Mouse (Mus musculus) hindbrain, embryonic 16.5 days (tissue): Measurements from ENCODE around the gene Hspb3. TPM values are rescaled to one million over a fixed set of nuclear protein-coding genes. Genes with fewer than 3 reads are reported as not detected.
A peak's percentile ranks its signal among the peaks of the same experiment; 100 is the strongest.

ENCODE experiments used
- ATAC-seq: fragments of 200-750 bp; cut with Nextera tagmentation; 2 replicates; pipeline ENCODE4 v1.8.0; 2017; ENCODE audit warnings: moderate TSS enrichment, moderate library complexity
- H3K27ac ChIP-seq: fragments of 300-500 bp; sonication (generic); 2 replicates; pipeline ENCODE4 v1.5.1; 2014; ENCODE audit warnings: low read depth, mild to moderate bottlenecking, control low read depth, low read length, moderate library complexity
- H3K27me3 ChIP-seq: fragments of 300-500 bp; sonication (generic); replicated peaks from 2 replicates; pipeline ENCODE4 v1.6.1; 2014; ENCODE audit warnings: low read length; ENCODE audit not compliant: control insufficient read depth, insufficient read depth
- H3K36me3 ChIP-seq: fragments of 300-500 bp; sonication (generic); 2 replicates; pipeline ENCODE4 v1.6.1; 2014; ENCODE audit warnings: mild to moderate bottlenecking, low read length, moderate library complexity, mixed read lengths; ENCODE audit not compliant: control insufficient read depth, insufficient read depth
- H3K4me1 ChIP-seq: fragments of 300-500 bp; sonication (generic); 2 replicates; pipeline ENCODE4 v1.6.1; 2014; ENCODE audit warnings: low read depth, low read length; ENCODE audit not compliant: control insufficient read depth, insufficient read depth
- H3K4me2 ChIP-seq: fragments of 300-500 bp; sonication (generic); 2 replicates; pipeline ENCODE4 v1.6.1; 2014; ENCODE audit warnings: mild to moderate bottlenecking, low read length, control low read depth, moderate library complexity
- H3K4me3 ChIP-seq: fragments of 300-500 bp; sonication (generic); 2 replicates; pipeline ENCODE4 v1.5.1; 2014; ENCODE audit warnings: mild to moderate bottlenecking, low read length, control low read depth, moderate library complexity
- H3K9ac ChIP-seq: fragments of 300-500 bp; sonication (generic); 2 replicates; pipeline ENCODE4 v1.6.1; 2014; ENCODE audit warnings: low read depth, mild to moderate bottlenecking, control low read depth, low read length, moderate library complexity
- H3K9me3 ChIP-seq: fragments of 300-500 bp; sonication (generic); 2 replicates; pipeline ENCODE4 v1.6.1; 2014; ENCODE audit warnings: mild to moderate bottlenecking, low read length, moderate library complexity; ENCODE audit not compliant: control insufficient read depth
- WGBS: fragments of 180-500 bp; shearing (Covaris S2); extraction: QIAGEN DNeasy Blood & Tissue Kit; methylation state at CpG from one replicate; pipeline ENCODE4 v1.1.7; 2014; 5-methylcytosine and 5-hydroxymethylcytosine counted together
- polyA plus RNA-seq: library from polyadenylated mRNA; unstranded; fragments of >200 nt; fragmentation: Nextera tagmentation; extraction: Ambion mirVana; gene quantifications from 2 replicates; pipeline ENCODE4 v1.2.1, GENCODE M21; 2015

Hspb3 gene
- polyA plus RNA-seq, 1 experiment from 2014 or later, result 0.41 TPM

- Histone ChIP-seq H3K9me3 (no peaks in the 10 kb centered on the region), H3K27ac (no peak overlapping the region), H3K27me3 (no peaks in the 10 kb centered on the region), H3K4me3 (no peak overlapping the region), H3K4me1 (no peaks in the 10 kb centered on the region), H3K4me2 (no peak overlapping the region), H3K9ac (no peak overlapping the region), H3K36me3 (no peaks in the 10 kb centered on the region)
- ATAC-seq, result no peak
- WGBS, result 85% methylated on average over 7 of the region's 7 CpGs
Measured at GRCm38 (mm10) chr13:113689883-113690282, 26.4 kb upstream of the Hspb3 start.

DNA sequence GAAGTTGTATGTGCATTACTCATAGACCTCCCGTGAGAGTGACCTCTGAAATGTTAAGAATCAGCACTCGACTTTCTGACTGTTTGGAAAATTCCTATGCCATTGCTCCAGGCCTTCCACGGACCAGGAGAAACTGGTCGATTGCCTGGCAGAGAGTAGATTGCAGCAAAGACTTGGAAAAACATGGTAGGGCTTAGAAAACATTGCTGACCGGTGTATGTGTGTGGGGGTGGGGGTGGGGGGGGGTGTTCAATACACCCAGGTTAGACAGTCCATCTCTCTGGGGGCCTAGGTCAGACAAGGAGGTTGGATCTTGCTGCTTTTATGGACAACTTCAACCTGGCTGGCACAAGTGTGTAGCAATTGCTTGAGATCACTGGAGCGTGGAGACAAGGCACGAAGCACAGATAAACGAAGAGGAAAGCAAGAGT is 23.2 kb upstream of the Hspb3 start:
- Histone ChIP-seq H3K27ac (no peak overlapping the region), H3K4me3 (no peak overlapping the region), H3K9me3 (no peaks in the 10 kb centered on the region), H3K9ac (no peak overlapping the region), H3K4me2 (no peak overlapping the region), H3K36me3 (no peaks in the 10 kb centered on the region), H3K27me3 (no peaks in the 10 kb centered on the region), H3K4me1 (no peaks in the 10 kb centered on the region)
- no peak for ATAC-seq
- WGBS, result 75% methylated on average over 8 of the region's 8 CpGs

DNA sequence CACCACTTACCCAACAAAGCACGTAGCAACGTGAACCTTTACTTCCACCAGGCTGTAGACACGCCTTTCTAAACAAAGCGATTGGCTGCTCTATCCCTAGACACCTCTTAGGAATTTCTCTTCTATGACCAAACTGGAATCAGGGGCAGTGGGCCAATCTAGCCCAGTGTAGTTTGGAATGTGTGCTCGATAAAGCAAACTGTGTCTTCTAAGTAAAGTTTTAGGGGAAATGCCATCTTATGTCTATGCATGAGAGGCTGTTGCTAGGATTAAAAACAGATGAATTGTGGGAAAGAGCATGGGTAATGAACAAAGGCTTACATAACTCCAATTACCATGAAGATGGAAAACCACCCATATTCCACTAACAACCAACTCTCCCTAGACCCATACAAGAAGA is 19.3 kb upstream of the Hspb3 start:
- Histone ChIP-seq H3K9me3 (no peaks in the 10 kb centered on the region), H3K36me3 (no peaks in the 10 kb centered on the region), H3K4me1 (no peaks in the 10 kb centered on the region), H3K27ac (no peak overlapping the region), H3K27me3 (no peaks in the 10 kb centered on the region), H3K4me3 (no peak overlapping the region), H3K9ac (no peak overlapping the region), H3K4me2 (no peak overlapping the region)
- ATAC-seq, result no peak
- WGBS, result 83% methylated on average over 5 of the region's 5 CpGs

DNA sequence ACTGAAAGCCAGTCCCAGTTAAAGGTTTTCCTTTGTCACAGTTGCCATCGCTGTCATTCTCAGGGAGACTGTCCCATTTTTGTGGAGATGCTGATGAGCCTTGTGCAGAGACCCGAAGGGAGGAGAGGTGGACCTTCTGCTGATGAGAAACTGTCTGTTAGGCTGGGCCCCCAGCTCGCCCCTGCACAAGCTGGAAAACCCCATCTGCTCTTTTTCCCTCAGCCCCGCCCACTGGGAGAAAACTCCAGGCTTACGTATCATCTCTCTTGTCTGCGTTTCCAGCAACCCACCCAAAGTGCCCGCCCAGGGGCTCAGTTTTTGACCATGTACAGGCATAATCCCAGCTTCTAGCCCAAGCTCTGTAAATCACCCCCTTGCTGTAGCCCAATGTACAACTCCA is 17.2 kb upstream of the Hspb3 start:
- H3K4me2 ChIP-seq, result no peak overlapping the region
- H3K4me1 ChIP-seq, result no peaks in the 10 kb centered on the region
- H3K36me3 ChIP-seq, result no peaks in the 10 kb centered on the region
- no peak overlapping the region for H3K4me3 ChIP-seq
- ATAC-seq, result no peak
- WGBS, result 94% methylated on average over 7 of the region's 7 CpGs
- H3K9ac ChIP-seq, result no peak overlapping the region
- H3K27me3 ChIP-seq, result no peaks in the 10 kb centered on the region
- H3K27ac ChIP-seq, result no peak overlapping the region
- H3K9me3 ChIP-seq, result no peaks in the 10 kb centered on the region

GRCm38 (mm10) chr13:113669459-113670077 is 6.1 kb upstream of the Hspb3 start:
- ATAC-seq, result peak; percentile 48; the same call in 1 of the 2 replicates
- no peak overlapping the region for H3K4me3 ChIP-seq
- 36% methylated on average over 10 of the region's 10 CpGs for WGBS
- no peaks in the 10 kb centered on the region for H3K9me3 ChIP-seq
- H3K4me2 ChIP-seq, result no peak overlapping the region
- no peaks in the 10 kb centered on the region for H3K4me1 ChIP-seq
- H3K9ac ChIP-seq, result no peak overlapping the region
- H3K27me3 ChIP-seq, result peaks cover 2% of the 10 kb centered on the region; the same call in 1 of the 2 replicates
- no peak overlapping the region for H3K27ac ChIP-seq
- no peaks in the 10 kb centered on the region for H3K36me3 ChIP-seq

GRCm38 (mm10) chr13:113663883-113664282 is 407 bp upstream of the Hspb3 start:
- peaks cover 2% of the 10 kb centered on the region; the same call in 1 of the 2 replicates for H3K27me3 ChIP-seq
- no peak overlapping the region for H3K4me3 ChIP-seq
- 75% methylated on average over 7 of the region's 7 CpGs for WGBS
- no peaks in the 10 kb centered on the region for H3K9me3 ChIP-seq
- no peak overlapping the region for H3K27ac ChIP-seq
- H3K4me2 ChIP-seq, result peak overlapping the region; percentile 43; the same call in 1 of the 2 replicates
- peaks cover 6% of the 10 kb centered on the region for H3K4me1 ChIP-seq
- H3K9ac ChIP-seq, result no peak overlapping the region
- ATAC-seq, result no peak
- no peaks in the 10 kb centered on the region for H3K36me3 ChIP-seq

DNA sequence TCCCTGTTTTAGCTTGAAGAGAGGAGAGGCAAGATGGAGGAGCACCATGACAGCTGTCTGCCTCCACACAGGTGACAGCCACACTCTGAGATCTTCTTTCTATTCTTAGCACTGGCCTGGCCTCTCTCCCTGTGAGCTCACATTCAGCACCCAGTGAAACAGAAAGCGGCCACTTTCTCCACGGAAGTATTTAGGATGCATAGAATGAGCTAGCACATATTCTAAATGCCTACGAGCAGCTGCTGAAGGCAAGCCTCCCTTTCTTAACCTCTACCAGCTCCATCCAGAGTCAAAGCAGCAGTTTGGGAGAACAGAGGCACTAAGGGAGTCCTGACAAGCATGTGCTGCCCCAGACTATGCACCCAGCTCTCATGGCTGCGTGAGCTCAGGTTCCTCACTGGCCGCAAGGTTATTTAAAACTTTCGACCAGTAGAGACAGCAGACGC is 1.6 kb downstream of the Hspb3 start:
- H3K27ac ChIP-seq, result no peak overlapping the region
- peaks cover 6% of the 10 kb centered on the region for H3K4me1 ChIP-seq
- no peaks in the 10 kb centered on the region for H3K27me3 ChIP-seq
- H3K9ac ChIP-seq, result no peak overlapping the region
- no peak for ATAC-seq
- H3K4me2 ChIP-seq, result no peak overlapping the region
- no peak overlapping the region for H3K4me3 ChIP-seq
- H3K9me3 ChIP-seq, result no peaks in the 10 kb centered on the region
- H3K36me3 ChIP-seq, result no peaks in the 10 kb centered on the region
- WGBS, result 82% methylated on average over 7 of the region's 7 CpGs

- Histone ChIP-seq H3K27me3 (no peaks in the 10 kb centered on the region), H3K9me3 (no peaks in the 10 kb centered on the region), H3K27ac (no peak overlapping the region), H3K4me3 (no peak overlapping the region), H3K9ac (no peak overlapping the region), H3K4me2 (no peak overlapping the region), H3K4me1 (peaks cover 6% of the 10 kb centered on the region), H3K36me3 (no peaks in the 10 kb centered on the region)
- ATAC-seq, result no peak
- 83% methylated on average over 9 of the region's 9 CpGs for WGBS
Measured at GRCm38 (mm10) chr13:113660576-113661310, 2.7 kb downstream of the Hspb3 start.

- ATAC-seq, result no peak
- no peak overlapping the region for H3K27ac ChIP-seq
- no peak overlapping the region for H3K4me2 ChIP-seq
- 82% methylated on average over 7 of the region's 7 CpGs for WGBS
- H3K9ac ChIP-seq, result no peak overlapping the region
- H3K9me3 ChIP-seq, result no peaks in the 10 kb centered on the region
- H3K4me3 ChIP-seq, result no peak overlapping the region
- no peaks in the 10 kb centered on the region for H3K4me1 ChIP-seq
- H3K36me3 ChIP-seq, result no peaks in the 10 kb centered on the region
- H3K27me3 ChIP-seq, result no peaks in the 10 kb centered on the region
Measured at GRCm38 (mm10) chr13:113657204-113657603, 6.3 kb downstream of the Hspb3 start.
